In genomic region chr4:34947181-34947580, GRCm38 (mm10) we compare ENCODE assay signal across 33 mouse cellular contexts. TPM values are rescaled to one million over a fixed set of nuclear protein-coding genes. Genes with fewer than 3 reads are reported as not detected.
"Had no signal": no experiment of that assay in that cellular context is flagged by ENCODE, and none has a peak within 500 bp of the region (broad histone marks: within the 10 kb centered on the region; RNA-seq: fewer than 3 reads in every experiment).

No protein-coding gene starts in this region.

- ATAC-seq: intestine, embryonic 16.5 days; liver, embryonic 12.5 days had no signal

- H3K9ac ChIP-seq: limb, embryonic 12.5 days; limb, embryonic 15.5 days; liver, embryonic 12.5 days; liver, embryonic 15.5 days; neural tube, embryonic 13.5 days had no signal

- H3K27ac ChIP-seq: layer of hippocampus, adult 2 months; limb, embryonic 12.5 days; limb, embryonic 15.5 days; liver, embryonic 12.5 days; liver, embryonic 15.5 days; neural tube, embryonic 13.5 days had no signal

- H3K4me3 ChIP-seq: layer of hippocampus, adult 2 months; limb, embryonic 12.5 days; limb, embryonic 15.5 days; liver, embryonic 12.5 days; liver, embryonic 15.5 days; megakaryocyte, embryonic 14.5 days; neural tube, embryonic 13.5 days had no signal

- DNase-seq: kidney, adult 18-20 months; kidney, adult 9 months; kidney, postnatal 25 days; layer of hippocampus, adult 9-11 months; left cerebral cortex, postnatal 4 days; lung, adult 2 months; lung, postnatal 14 days; lung, postnatal 4 days; midbrain, embryonic 14.5 days; retina, postnatal 1 day; thymus, adult 18-20 months; thymus, postnatal 36 days had no signal

- H3K4me1 ChIP-seq: limb, embryonic 12.5 days; limb, embryonic 15.5 days; megakaryocyte, embryonic 14.5 days; neural tube, embryonic 13.5 days had no signal

- H3K36me3 ChIP-seq: limb, embryonic 12.5 days; limb, embryonic 15.5 days; liver, embryonic 12.5 days; liver, embryonic 15.5 days; neural tube, embryonic 13.5 days had no signal

- H3K9me3 ChIP-seq: limb, embryonic 12.5 days; limb, embryonic 15.5 days; liver, embryonic 12.5 days; liver, embryonic 15.5 days; megakaryocyte, embryonic 14.5 days; neural tube, embryonic 13.5 days had no signal

- H3K4me2 ChIP-seq: limb, embryonic 12.5 days; limb, embryonic 15.5 days; liver, embryonic 12.5 days; liver, embryonic 15.5 days; midbrain, embryonic 11.5 days; neural tube, embryonic 13.5 days had no signal

- H3K27me3 ChIP-seq: limb, embryonic 12.5 days; limb, embryonic 15.5 days; liver, embryonic 12.5 days; liver, embryonic 15.5 days; megakaryocyte, embryonic 14.5 days; neural tube, embryonic 13.5 days had no signal

RNA-seq across cellular contexts. Expression of gene Cga, which starts 53.6 kb away (rescaled TPM):
- total RNA-seq: layer of hippocampus, adult 2 months; layer of hippocampus, postnatal 25 days; left cerebral cortex, adult 18-20 months; left cerebral cortex, postnatal 10 days; left cerebral cortex, postnatal 4 days; midbrain, postnatal 0 days; neutrophil, adult 5-6 weeks had no signal
- polyA plus RNA-seq: intestine, embryonic 16.5 days; kidney, embryonic 16.5 days; large intestine, adult 2 months; limb, embryonic 12.5 days; limb, embryonic 15.5 days; liver, embryonic 12.5 days; lung, adult 2 months; lung, embryonic 16.5 days; midbrain, embryonic 11.5 days; midbrain, embryonic 14.5 days; midbrain, postnatal 0 days; small intestine, adult 2 months; spleen, adult 2 months; stomach, embryonic 16.5 days; testis, adult 2 months had no signal
